Mouse (Mus musculus): ENCODE measurements around the gene Bdh2.

Bdh2 gene

DNA sequence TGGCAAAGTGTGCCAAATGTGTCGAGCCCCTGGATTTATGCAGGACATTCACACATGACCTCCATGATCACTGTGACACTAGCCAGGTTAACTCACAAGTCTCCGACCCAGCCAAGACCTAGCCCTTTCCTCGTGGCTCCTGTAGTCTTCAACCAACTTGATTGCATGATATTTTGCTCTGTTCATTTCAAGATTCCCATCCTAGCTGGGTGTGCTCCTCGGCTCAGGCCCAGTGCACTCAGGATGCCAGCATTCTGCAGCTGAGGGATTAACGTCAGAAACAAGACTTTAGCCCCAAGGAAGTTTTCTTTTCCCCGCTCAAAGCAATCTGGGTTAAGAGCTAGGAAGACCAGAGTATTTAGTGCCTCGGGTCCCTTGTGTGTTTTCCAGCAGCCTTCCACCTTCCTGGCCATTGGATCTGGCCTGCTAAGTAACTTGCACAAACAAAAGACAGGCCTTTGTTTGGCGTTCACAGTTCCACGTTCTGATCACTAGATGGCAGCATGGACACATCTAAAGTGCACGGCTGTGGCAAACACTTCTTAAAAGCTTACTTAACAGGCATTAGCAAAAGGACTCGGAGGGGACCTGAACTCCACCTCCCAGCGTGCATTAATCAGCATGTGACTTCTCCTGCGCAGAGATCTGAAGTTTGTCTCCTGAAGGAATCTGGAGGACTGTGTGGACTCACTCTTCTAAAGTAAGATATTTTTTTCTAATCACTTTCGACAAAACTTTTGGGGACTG is at the start of gene Bdh2:
Gene Bdh2 (plus strand): TSS at position 553 of the 747 bp plus-strand sequence.
- DNase-seq (ENCODE audit: extremely low read depth, low read depth, low spot score): no peak

DNA sequence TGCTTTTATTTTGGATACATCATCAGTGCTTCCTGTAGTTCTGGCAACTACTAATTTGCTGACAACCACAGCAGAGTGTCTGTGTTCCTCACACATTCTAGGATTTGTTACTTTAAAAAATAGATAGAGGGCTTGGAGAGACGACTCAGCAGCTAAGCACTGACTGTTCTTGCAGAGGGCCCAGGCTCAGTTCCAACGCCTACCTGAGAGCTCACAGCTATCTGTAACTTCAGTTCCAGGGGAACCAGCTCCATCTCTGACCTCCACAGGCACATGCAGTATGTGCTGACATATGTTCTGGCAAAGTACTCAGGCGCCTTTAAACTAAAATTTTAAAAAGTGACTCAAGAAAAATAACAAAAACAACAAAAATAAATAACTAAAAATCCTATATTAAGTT is 49.0 kb upstream of the Bdh2 start:
- DNase-seq (ENCODE audit: extremely low read depth, low read depth, low spot score): no peak

DNA sequence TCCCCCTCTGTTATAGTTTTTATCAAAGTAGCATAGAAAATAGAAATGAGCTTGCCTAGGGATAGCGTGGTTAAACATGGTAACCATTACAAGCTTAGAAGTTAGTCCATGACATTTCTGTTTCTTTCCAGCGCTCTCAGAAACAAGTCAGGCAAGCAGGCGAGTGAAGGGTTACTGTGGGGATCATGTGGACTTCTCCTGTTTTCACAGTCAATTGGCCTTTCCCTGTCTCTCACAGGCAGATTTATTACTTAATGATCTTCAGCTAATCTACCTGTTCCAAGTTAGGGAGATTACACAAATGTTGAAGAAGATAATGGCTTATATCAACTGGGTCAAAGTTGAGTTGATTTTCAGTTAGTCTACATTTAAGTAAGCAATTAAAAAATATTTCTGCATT is 48.6 kb upstream of the Bdh2 start:
- no peak for DNase-seq (ENCODE audit: extremely low read depth, low read depth, low spot score)

DNA sequence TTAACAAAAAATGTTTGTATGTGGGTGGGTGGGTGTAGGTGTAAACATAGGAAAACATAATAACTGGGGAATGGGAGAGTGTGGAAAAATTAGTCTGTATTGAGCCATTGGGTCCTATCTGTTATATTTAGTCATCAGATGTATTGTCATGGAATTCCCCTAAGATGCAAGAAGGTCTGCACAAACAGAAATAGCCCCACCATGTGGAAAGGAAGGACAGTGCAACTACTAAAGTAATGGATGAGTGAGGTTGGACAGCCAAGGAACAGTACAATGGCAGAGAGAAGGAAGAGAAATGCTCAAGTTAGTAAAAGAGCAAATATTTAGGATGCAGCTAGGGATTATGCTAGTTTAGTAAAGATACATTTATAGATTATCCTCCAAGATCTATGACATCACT is 35.3 kb upstream of the Bdh2 start:
- no peak for DNase-seq (ENCODE audit: extremely low read depth, low read depth, low spot score)

DNA sequence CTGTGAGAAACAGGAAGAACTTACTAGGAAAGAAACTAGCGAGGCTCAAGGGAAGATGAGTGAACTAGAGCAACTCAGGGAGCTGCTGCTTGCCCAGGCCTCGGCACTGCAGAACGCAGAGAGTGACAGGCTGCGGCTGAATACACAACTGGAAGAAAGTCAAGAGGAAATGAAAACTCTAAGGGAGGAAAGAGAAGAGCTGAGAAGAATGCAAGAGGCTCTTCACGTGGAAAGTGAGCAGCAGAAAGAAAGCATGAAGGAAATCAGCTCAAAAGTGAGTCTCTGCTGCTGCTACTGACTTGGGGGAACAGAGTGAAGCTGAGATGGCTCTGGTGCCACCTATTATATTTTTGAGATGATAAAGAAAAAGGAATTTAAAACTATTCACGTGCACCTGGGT is 34.2 kb upstream of the Bdh2 start:
- no peak for DNase-seq (ENCODE audit: extremely low read depth, low read depth, low spot score)

DNA sequence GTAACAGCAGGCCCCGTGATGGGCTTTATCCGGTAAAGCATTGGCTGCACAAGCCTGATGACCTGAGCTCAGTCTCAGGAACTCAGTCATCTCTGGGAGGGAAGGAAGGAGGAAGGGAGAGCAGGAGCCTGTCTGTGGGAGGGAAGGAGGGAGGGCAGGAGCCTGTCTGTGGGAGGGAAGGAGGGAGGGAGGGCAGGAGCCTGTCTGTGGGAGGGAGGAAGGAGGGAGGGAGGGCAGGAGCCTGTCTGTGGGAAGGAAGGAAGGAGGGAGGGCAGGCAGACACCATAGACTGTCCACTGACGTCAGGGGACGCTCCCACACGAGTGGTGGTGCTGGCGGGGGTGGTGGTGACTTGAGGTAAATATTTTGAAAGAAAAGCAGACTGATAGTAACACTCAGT is 31.9 kb upstream of the Bdh2 start:
- no peak for DNase-seq (ENCODE audit: extremely low read depth, low read depth, low spot score)

DNA sequence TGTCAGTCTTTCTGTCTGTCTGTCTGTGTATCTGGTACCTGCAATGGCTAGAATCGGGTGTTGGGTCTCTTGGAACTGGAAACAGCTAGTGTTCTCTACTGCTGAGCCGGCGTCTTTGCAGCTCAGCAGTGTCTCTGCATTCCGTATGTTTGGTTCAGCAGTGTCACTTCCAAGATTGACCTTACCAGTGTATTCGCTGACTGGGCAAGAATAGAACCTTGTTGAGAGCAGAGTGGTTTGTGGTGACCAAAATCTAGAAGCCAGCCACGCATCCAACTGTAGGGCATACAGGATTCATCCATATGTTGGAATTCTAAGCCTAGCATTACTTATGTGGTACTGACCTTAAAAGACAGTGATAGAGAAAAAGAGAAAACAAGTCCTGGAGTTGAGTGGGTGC is 29.2 kb upstream of the Bdh2 start:
- DNase-seq (ENCODE audit: extremely low read depth, low read depth, low spot score): no peak

DNA sequence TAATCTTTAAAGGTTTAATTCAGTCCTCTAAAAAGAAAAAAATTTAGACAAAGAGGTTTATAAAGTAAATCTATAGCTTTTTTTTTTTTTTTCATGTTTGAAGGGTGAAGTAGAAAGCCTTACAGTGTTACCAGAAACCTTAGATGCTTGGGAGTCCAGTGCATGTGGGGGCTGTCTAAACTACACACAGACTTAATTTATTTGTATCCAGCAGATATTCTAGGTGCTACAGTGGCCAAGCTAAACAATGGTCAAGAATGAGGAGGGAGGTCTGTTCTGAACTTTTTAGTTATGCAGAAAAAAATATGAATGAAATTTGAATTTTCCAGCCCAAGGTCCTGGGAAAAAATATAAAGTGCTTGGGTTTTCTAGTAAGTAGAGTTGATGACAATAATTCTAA is 26.2 kb upstream of the Bdh2 start:
- no peak for DNase-seq (ENCODE audit: extremely low read depth, low read depth, low spot score)

DNA sequence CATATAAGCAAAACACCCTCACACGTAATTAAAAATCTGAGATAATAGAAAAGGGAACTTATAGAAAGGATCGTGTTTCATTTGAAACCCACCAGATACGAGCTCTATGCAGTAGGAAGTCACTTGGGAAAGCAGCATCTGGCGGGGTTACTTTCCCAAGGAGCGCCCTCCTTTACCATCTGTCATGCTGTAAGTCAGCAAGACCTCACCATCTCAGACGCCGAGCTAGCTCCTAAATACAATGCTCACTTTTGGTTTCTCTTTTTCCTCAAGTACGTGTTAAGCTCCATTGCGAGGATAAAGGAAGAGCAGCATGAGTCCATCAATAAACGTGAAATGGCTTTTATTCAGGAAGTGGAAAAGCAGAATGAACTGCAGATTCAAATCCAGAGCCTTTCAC is 22.1 kb upstream of the Bdh2 start:
- no peak for DNase-seq (ENCODE audit: extremely low read depth, low read depth, low spot score)

DNA sequence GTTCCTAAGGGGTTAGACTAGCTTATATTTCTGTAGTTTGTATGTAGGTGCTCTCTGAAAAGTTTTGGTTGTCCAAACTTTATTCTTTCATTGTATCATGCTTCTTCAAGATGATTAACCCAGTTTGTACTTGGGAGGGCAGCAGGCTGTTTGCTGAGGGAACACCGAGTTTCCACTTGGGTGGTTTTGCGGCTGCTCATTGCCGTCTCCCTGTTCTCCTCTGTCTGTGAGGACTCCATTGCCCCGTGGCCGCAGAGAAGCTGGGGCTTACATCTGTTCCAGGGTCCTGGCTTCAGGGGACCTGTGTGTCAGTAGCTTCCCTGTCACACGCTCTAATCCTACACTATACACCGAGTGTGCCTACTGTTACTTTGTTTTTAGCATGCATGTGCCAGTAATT is 20.8 kb upstream of the Bdh2 start:
- no peak for DNase-seq (ENCODE audit: extremely low read depth, low read depth, low spot score)

DNA sequence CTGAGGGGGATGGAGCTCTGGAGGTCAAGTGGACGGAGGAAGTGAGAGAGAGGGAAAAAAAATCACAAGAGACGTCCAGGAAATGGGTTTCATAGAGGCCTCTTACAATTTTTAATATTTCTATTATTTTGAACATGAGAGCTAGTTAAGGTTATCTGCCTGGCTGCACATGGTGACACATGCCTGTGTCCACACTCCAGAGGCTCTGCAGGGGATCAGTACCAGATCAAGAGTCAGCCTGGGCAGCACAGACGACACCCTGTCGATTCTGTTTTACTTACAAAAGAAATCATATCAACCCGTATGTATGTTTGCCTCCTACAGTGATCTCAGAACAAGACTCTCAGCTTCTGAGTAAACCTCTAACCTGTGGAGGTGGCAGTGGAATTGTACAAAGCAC is 12.4 kb upstream of the Bdh2 start:
- DNase-seq (ENCODE audit: extremely low read depth, low read depth, low spot score): no peak

DNA sequence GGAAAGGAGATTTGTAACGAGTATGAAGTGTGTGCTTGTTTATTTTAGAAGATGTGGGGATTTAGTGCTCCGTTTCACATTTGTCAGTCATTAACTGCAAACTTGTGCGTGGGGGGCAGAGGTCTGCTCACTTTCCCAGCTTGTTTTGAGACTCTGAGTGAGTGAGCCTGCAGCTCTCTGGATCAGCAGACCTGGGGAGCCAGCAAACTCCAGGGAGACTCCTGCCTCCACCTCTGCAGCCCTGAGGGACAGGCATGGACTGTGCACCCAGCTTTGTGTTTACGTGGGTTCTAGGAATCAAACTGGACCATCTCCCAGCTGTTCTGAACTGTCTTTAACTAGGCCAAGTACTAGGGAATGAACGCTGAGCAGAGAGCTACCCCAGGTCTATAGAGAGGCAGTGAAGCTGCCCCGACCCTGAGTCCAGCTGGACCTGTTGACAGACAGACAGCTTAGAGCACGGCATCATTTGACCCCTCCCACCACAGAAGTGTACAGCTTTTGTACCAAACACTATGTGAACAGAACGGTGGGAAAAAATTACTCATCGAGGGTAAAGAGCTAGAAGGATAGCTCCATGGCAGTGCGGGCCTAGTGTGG is 11.5 kb upstream of the Bdh2 start:
- no peak for DNase-seq (ENCODE audit: extremely low read depth, low read depth, low spot score)

DNA sequence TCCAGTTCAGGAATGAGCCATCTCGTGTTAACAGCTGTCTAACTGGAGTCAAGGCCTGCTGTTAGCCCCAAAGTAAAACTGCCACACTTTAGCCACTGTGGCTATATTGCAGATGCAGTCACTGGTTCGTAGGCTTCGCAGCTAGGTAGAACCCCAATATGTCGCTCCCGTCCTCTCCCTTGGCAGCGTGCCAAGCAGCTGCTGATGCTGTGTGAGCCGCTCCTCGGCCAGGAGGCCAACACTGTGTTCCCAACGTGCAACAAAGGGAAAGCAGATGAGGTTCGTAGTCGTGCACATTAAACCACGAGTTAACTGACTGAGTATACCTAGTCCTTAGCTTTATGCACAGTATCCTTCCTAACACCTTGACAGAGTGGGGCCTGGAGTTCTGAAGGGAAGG is 8.4 kb upstream of the Bdh2 start:
- no peak for DNase-seq (ENCODE audit: extremely low read depth, low read depth, low spot score)

DNA sequence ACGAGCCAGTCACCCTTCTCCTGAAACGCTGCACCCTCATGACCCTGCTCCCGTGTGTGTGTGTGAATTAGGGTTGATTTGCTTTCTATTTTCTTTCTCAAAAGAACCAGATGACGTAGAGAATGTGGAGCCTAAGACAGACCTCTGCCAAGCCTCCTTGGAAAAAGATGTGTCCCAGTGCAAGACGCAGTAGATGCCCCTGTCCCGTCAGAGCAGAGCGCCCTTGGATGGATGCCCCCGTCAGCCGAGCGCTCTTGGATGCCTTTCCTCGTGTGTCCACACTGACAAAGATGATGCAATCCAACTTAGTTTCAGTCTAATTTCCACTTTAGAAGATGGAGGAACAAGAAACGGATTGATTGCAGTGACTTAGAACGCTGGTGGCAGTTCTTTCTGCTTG is 8.0 kb upstream of the Bdh2 start:
- no peak for DNase-seq (ENCODE audit: extremely low read depth, low read depth, low spot score)

DNA sequence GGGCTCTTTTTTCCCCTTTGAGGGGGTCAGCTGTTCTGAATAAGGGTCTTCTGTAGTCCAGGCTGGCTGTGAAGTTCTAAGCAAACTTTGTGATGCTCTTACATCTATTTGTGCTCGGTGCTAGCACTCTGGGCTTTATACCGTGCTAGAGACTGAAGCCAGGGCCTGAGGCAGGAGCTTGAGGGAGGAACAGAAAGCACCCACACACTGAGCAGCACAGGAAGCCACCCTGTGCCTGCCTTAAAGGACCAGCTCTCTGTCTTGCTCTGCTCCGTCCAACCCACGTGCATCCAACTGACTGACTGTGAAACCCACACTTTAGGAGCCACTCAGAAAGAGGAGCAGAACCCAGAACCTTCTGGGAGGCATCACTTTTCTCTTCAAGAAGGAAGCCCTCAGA is 861 bp upstream of the Bdh2 start:
- DNase-seq (ENCODE audit: extremely low read depth, low read depth, low spot score): no peak

DNA sequence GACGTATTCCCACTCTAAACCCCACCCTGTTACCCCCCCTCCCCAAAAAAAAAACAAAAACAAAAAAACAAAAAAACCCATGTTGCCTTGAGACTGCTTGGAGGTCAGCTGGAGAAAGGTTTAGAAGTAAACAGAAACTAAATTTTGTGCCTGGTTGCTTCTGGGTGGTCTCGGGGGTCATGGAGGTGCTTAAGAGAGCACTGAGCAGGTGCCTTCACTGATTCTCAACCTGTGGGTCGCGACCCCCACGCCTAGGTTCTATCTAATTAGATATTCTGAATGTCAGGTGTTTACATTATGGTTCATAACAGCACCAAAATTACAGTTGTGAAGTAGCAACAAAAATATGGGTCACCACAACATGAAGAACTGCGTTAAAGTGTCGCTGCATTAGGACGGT is 680 bp downstream of the Bdh2 start:
- no peak for DNase-seq (ENCODE audit: extremely low read depth, low read depth, low spot score)

DNA sequence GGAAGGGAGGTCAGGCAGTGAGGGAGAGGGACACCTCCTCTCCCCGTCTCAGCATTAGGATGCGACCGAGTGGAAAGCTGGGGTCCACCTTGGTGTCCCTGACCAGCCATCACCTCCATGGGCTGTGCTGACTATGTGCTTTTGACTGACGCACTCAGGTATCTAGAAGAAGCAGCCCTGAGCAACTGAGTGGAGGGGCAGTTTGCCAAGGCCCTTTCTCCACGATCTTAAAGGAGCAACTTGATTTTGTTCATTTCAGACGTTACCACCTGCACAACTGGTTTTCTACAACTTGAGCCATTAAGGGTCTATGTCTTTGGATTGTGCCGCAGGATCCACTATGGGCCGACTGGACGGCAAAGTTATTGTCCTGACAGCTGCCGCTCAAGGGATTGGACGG is 4.2 kb downstream of the Bdh2 start:
- no peak for DNase-seq (ENCODE audit: extremely low read depth, low read depth, low spot score)

DNA sequence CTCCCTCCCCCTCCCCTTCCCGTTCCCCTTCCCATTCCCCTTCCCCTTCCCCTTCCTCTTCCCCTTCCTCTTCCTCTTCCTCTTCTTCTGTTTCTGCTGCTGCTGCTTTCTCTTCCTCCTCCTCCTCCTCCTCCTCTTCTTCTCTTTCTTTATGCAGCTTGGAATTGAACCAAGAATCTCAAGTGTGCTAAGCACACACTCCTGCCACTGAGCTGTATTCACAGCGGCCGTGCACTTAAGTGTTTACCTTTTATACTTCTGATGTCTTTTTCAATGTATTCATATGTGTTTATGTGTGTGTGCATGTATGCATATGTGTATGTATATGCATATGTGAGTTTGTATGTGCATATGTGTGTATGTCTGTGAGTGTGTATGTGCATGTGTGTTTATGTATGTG is 4.8 kb downstream of the Bdh2 start:
- no peak for DNase-seq (ENCODE audit: extremely low read depth, low read depth, low spot score)

DNA sequence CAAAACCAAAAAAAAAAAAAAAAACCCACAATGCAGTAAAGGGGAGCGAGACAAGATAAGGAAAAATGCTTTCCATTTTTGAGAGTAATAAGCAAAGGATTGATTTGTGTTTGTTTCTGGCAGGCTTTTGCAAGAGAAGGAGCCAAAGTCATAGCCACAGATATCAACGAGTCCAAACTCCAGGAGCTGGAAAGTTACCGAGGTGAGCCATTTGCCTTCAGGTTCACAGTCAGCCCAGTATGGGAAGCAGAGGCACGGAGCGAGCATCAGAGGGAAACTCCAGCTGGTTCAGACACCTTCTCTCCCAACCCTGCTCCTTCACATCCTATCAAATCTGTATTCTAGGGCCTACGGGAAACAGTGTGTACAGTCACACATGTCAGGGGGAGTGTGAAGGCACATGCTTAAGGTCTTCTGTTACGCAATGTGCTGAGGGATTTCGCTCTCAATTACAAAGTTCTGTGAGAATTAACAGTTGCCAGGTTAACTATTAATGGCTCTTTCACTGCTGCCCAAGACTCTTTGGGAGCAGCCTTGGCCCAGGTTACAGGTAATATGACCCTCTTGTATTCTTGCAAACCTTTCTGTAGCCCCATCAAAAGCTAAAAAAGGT is 7.2 kb downstream of the Bdh2 start:
- no peak for DNase-seq (ENCODE audit: extremely low read depth, low read depth, low spot score)

DNA sequence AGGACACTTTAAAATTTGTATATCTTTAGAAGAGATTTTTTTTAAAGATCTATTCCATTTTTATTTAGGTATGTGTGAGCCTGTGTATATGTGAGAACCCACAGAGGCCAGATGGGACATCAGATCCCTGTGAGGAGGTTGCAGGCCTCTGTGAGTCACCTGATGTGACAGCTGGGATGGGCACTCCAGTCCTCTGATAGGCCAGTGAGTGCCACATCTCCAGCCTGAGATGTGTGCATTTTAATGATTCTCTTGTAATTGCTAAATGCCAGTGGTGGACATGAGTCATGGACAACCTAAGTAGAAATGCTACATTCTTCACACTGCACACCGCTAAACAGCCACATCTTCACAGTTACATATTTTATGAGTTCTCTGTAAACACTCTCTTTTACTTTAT is 8.1 kb downstream of the Bdh2 start:
- no peak for DNase-seq (ENCODE audit: extremely low read depth, low read depth, low spot score)

DNA sequence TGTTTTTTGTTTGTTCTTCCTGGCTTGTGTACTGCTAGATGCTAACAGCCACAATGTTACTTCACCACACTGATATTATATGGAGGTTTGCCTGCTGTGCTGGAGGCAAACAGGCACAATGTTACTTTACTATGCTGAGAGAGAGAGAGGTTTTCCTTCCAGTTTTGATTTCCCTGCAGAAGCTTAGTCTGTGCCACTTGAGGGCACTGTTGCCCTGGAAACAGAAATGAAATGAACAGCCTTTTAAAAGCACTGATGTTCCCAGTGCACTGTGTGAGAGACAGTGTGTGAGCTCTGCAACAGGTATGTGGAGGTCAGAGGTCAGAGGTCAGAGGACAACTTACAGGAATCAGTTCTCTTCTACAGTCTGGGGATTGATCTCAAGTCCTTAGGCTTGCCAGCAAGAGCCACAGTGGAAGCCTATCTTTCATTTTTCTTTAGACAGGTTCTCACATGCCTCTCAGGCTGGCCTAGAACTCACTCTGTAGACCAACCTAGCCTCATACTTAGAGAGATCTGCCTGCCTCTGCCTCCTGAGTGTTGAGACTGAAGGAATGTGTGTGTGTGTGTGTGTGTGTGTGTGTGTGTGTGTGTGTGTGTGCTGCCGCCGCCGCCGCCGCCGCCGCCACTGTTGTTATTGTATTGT is 9.4 kb downstream of the Bdh2 start:
- no peak for DNase-seq (ENCODE audit: extremely low read depth, low read depth, low spot score)

DNA sequence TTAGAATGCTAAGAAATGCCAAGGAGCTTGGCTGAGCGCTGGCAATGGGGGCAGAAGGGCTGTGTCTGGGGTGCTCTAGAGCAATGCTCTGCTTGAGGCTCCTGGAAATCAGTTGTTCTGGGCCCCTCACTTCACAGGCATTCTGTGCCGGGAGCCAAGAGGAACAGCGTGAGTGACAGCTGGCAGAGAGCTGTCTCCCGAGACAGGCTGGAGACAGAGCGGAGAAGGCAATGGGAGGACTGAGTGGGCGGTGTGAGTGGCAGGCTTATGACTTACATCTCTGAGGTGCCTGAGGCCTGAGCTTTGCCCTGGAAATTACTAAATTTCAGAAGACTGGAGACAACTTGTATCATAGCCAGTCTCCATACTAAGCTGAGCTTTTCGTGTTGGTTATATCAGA is 12.7 kb downstream of the Bdh2 start:
- peak; percentile 88 for DNase-seq (ENCODE audit: extremely low read depth, low read depth, low spot score)

All from fat pad, adult 2 months (tissue).